Mouse (Mus musculus): ENCODE results near the gene Nxf1. TPM values are rescaled to one million over a fixed set of nuclear protein-coding genes. Genes with fewer than 3 reads are reported as not detected.
A peak's percentile ranks its signal among the peaks of the same experiment; 100 is the strongest.
"Not testable (repeated sequence)": the region's sequence is repeated elsewhere in the genome, so short reads cannot be mapped to it uniquely, and the experiment has no call there.

The Nxf1 gene
- total and polyA plus RNA-seq, 3 experiments = 66.5 to 136 (median 101) TPM

DNA sequence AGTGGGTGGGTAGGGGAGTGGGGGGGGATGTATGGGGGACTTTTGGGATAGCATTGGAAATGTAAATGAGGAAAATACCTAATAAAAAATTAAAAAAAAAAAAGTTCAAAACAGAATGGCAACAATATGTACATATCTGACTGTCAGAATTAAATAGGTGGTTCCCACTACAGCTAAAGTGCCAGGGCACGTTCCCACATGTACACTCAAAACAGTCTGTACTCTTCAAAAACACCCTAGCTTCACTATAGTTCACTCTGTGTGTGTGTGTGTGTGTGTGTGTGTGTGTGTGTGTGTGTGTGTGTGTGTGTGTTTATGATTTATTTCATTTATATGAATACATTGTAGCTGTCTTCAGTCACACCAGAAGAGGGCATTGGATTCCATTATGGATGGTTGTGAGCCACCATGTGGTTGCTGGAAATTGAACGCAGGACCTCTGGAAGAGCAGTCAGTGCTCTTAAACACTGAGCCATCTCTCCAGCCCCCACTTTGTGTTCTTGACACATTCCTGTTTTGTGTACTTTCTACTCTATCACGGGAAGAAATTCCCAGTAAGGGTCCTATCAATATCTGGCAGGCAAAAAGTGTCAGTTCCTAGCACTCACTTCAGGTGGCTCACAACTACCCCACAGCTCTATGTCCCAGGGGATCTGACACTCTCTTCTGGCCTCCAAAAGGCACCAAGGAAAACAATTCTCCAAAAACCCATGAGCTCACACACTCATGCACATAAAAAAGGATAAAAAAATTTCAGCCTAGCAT is 28.4 kb upstream of the Nxf1 start:
- DNase-seq (ENCODE audit: extremely low read depth); H3K27ac ChIP-seq (ENCODE audit: insufficient read depth, low read depth); H3K9ac ChIP-seq (ENCODE audit: insufficient read depth, low read depth); H3K27me3 ChIP-seq (replicated peaks); H3K4me3 ChIP-seq (replicated peaks in 1 of 3; ENCODE audit: low read depth in 2 of 3, low read length in 2 of 3, poor library complexity in 1 of 3); H3K9me3 ChIP-seq (replicated peaks; ENCODE audit: low read length); dilution Hi-C loops (cut with MboI; ENCODE audit: extremely low pct_ligation_motif_present, extremely low pct_unique_long_range_greater_than_20kb, low sequenced_read_pairs); H3K4me2 ChIP-seq (ENCODE audit: insufficient read depth, low read depth, poor library complexity, severe bottlenecking): not testable (repeated sequence)
- in situ Hi-C loops (cut with MboI; ENCODE audit: low pct_ligation_motif_present, low pct_unique_long_range_greater_than_20kb, low sequenced_read_pairs) = loop anchor here (25.0 kb wide), 1 partner anchor 384 kb away; no protein-coding TSS in a partner anchor
- Histone ChIP-seq H3K36me3 (replicated peaks in 1 of 2; ENCODE audit: control insufficient read depth in 1 of 2, insufficient read depth in 1 of 2, low read length in 1 of 2) (peaks cover 26 to 34% of the 10 kb centered on the region in 2 experiments), H3K4me1 (ENCODE audit: control insufficient read depth in 1 of 2, insufficient read depth in 2 of 2) (peaks cover 2 to 16% of the 10 kb centered on the region in 2 experiments; a peak in 3 of 4 replicates), H3K79me2 (replicated peaks; ENCODE audit: control insufficient read depth, extremely low read depth, insufficient read depth, poor library complexity, severe bottlenecking) (peaks cover 25% of the 10 kb centered on the region)
- TF ChIP-seq CTCF (conservative IDR thresholded peaks at IDR 0.05 in 1 of 2, IDR thresholded peaks at IDR 0.05 in 1 of 2; ENCODE audit: low read depth in 2 of 2, low read length in 2 of 2) (peak in 1 of 2 experiments; percentile 23; a peak in 1 of 4 replicates), ZMIZ1 (IDR thresholded peaks at IDR 0.05; ENCODE audit: low read depth, low read length) (0 out of 2 replicates have a peak, but pooled peaks have one; percentile 30)

- Histone ChIP-seq H3K4me1 (ENCODE audit: control insufficient read depth in 1 of 2, insufficient read depth in 2 of 2) (peaks cover 2 to 24% of the 10 kb centered on the region in 2 experiments; a peak in 2 of 4 replicates), H3K9ac (ENCODE audit: insufficient read depth, low read depth) (no peak overlapping the region), H3K36me3 (replicated peaks in 1 of 2; ENCODE audit: control insufficient read depth in 1 of 2, insufficient read depth in 1 of 2, low read length in 1 of 2) (peaks cover 22 to 25% of the 10 kb centered on the region in 2 experiments), H3K27ac (ENCODE audit: insufficient read depth, low read depth) (no peak overlapping the region), H3K79me2 (replicated peaks; ENCODE audit: control insufficient read depth, extremely low read depth, insufficient read depth, poor library complexity, severe bottlenecking) (peaks cover 21% of the 10 kb centered on the region), H3K27me3 (replicated peaks) (no peaks in the 10 kb centered on the region), H3K9me3 (replicated peaks; ENCODE audit: low read length) (peaks cover 5% of the 10 kb centered on the region), H3K4me3 (replicated peaks in 1 of 3; ENCODE audit: low read depth in 2 of 3, low read length in 2 of 3, poor library complexity in 1 of 3) (no peak overlapping the region), H3K4me2 (ENCODE audit: insufficient read depth, low read depth, poor library complexity, severe bottlenecking) (no peak overlapping the region)
- in situ Hi-C loops (cut with MboI; ENCODE audit: low pct_ligation_motif_present, low pct_unique_long_range_greater_than_20kb, low sequenced_read_pairs) = loop anchor here (25.0 kb wide), 1 partner anchor 378 kb away; no protein-coding TSS in a partner anchor
- DNase-seq (ENCODE audit: extremely low read depth) = no peak
- dilution Hi-C loops (cut with MboI; ENCODE audit: extremely low pct_ligation_motif_present, extremely low pct_unique_long_range_greater_than_20kb, low sequenced_read_pairs) = no loop called here
- TF ChIP-seq POLR2A (IDR thresholded peaks at IDR 0.05; ENCODE audit: low read depth, low read length) (no peak), SIN3A (IDR thresholded peaks at IDR 0.05; ENCODE audit: low read length) (no peak), NELFE (IDR thresholded peaks at IDR 0.05; ENCODE audit: low read depth, low read length) (no peak), MXI1 (IDR thresholded peaks at IDR 0.05; ENCODE audit: low read depth, low read length) (no peak), MAX (IDR thresholded peaks at IDR 0.05; ENCODE audit: low read length) (no peak), UBTF (IDR thresholded peaks at IDR 0.05; ENCODE audit: low read depth, low read length) (no peak), MYC (IDR thresholded peaks at IDR 0.05; ENCODE audit: low read depth, low read length) (no peak), BHLHE40 (IDR thresholded peaks at IDR 0.05; ENCODE audit: low read depth, low read length) (no peak), ETS1 (conservative IDR thresholded peaks at IDR 0.05; ENCODE audit: low read depth, low read length) (no peak), IRF4 (IDR thresholded peaks at IDR 0.05; ENCODE audit: low read depth, low read length) (no peak), JUND (conservative IDR thresholded peaks at IDR 0.05; ENCODE audit: low read depth, low read length) (no peak), HCFC1 (IDR thresholded peaks at IDR 0.05; ENCODE audit: low read depth, low read length) (no peak), MEF2A (IDR thresholded peaks at IDR 0.05; ENCODE audit: borderline replicate concordance, low read depth, low read length) (no peak), CHD1 (IDR thresholded peaks at IDR 0.05; ENCODE audit: low read depth, low read length) (no peak), CTCF (conservative IDR thresholded peaks at IDR 0.05 in 1 of 2, IDR thresholded peaks at IDR 0.05 in 1 of 2; ENCODE audit: low read depth in 2 of 2, low read length in 2 of 2) (no peak), USF2 (conservative IDR thresholded peaks at IDR 0.05; ENCODE audit: low read depth, low read length) (no peak)
Measured at GRCm38 (mm10) chr19:8734334-8734733, 22.5 kb upstream of the Nxf1 start.

Measured in CH12.LX (cell line).